Mouse (Mus musculus) stomach, embryonic 16.5 days (tissue): Measurements from ENCODE around the gene Dnm1. TPM values are rescaled to one million over a fixed set of nuclear protein-coding genes. Genes with fewer than 3 reads are reported as not detected.
"Not testable (repeated sequence)": the region's sequence is repeated elsewhere in the genome, so short reads cannot be mapped to it uniquely, and the experiment has no call there.

ENCODE experiments used
- ATAC-seq: fragments of 200-750 bp; cut with Nextera tagmentation; 2 replicates; pipeline ENCODE4 v1.8.0; 2017; ENCODE audit warnings: moderate number of reproducible peaks, moderate TSS enrichment; ENCODE audit not compliant: insufficient read depth, low FRiP score
- H3K27ac ChIP-seq: fragments of 300-500 bp; sonication (generic); 2 replicates; pipeline ENCODE4 v1.5.1; 2014; ENCODE audit warnings: low read length
- H3K27me3 ChIP-seq: fragments of 300-500 bp; sonication (generic); 2 replicates; pipeline ENCODE4 v1.6.1; 2014; ENCODE audit warnings: low read length, control low read depth, mixed read lengths; ENCODE audit not compliant: control insufficient read depth, insufficient read depth
- H3K36me3 ChIP-seq: fragments of 300-500 bp; sonication (generic); 2 replicates; pipeline ENCODE4 v1.6.1; 2014; ENCODE audit warnings: low read length; ENCODE audit not compliant: control insufficient read depth, insufficient read depth
- H3K4me1 ChIP-seq: fragments of 300-500 bp; sonication (generic); 2 replicates; pipeline ENCODE4 v1.6.1; 2014; ENCODE audit warnings: low read length, control low read depth, mixed read lengths; ENCODE audit not compliant: control insufficient read depth, insufficient read depth
- H3K4me2 ChIP-seq: fragments of 300-500 bp; sonication (generic); 2 replicates; pipeline ENCODE4 v1.6.1; 2014; ENCODE audit warnings: low read depth, low read length, mixed read lengths
- H3K4me3 ChIP-seq: fragments of 300-500 bp; sonication (generic); replicated peaks from 2 replicates; pipeline ENCODE4 v1.5.1; 2014; ENCODE audit warnings: mild to moderate bottlenecking, low read length
- H3K9ac ChIP-seq: fragments of 300-500 bp; sonication (generic); 2 replicates; pipeline ENCODE4 v1.6.1; 2014; ENCODE audit warnings: low read length
- H3K9me3 ChIP-seq: fragments of 300-500 bp; sonication (generic); replicated peaks from 2 replicates; pipeline ENCODE4 v1.6.1; 2016; ENCODE audit warnings: low read length, control low read depth; ENCODE audit not compliant: control insufficient read depth
- WGBS: fragments of 180-500 bp; shearing (Covaris S2); extraction: QIAGEN DNeasy Blood & Tissue Kit; methylation state at CpG from one replicate; pipeline ENCODE4 v1.1.7; 2014; 5-methylcytosine and 5-hydroxymethylcytosine counted together
- polyA plus RNA-seq: library from polyadenylated mRNA; unstranded; fragments of >200 nt; fragmentation: Nextera tagmentation; extraction: Ambion mirVana; gene quantifications from 2 replicates; pipeline ENCODE4 v1.2.1, GENCODE M21; 2015

Gene Dnm1
- polyA plus RNA-seq, 1 experiment from 2014 or later, result 8.1 TPM

DNA sequence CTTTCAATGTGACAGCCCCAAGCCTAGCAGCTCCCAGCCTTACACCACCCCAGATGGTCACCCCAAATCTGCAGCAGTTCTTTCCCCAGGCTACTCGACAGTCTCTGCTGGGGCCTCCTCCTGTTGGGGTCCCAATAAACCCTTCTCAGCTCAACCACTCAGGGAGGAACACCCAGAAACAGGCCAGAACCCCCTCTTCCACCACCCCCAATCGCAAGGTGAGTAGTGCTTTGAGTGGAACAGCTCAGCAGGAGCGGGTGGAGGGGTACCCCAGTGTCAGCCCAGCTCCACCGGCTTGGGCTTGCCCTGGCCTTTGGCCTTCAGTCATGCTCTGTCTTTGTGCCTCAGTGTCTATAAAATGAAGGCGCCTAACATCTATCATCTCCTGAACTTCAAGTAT lies 14.2 kb upstream of the Dnm1 start:
- Histone ChIP-seq H3K27ac (no peak overlapping the region), H3K4me3 (no peak overlapping the region), H3K36me3 (peaks cover 12% of the 10 kb centered on the region; the same call in 1 of the 2 replicates), H3K4me1 (peaks cover 9% of the 10 kb centered on the region; the same call in 1 of the 2 replicates), H3K27me3 (no peaks in the 10 kb centered on the region), H3K4me2 (no peak overlapping the region), H3K9ac (no peak overlapping the region), H3K9me3 (no peaks in the 10 kb centered on the region)
- 93% methylated on average over 5 of the region's 5 CpGs for WGBS
- no peak for ATAC-seq

DNA sequence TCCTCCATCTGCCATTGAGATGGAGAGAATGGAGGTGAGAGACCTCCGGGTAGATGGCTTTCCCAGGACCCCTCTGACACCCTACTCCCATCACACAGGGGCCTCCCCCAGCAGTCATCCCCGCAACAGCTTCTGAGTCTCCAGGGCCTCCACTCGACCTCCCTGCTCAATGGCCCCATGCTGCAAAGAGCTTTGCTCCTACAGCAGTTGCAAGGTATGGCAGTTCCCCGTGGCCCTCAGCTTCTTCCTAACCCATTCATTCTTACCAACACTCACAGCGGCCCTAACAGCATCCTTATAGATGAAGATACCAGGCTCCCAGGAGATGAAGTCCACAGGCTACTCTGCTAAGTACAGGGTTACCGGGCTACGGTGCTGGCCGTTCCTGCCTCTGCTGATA lies 11.0 kb upstream of the Dnm1 start:
- ATAC-seq, result no peak
- peak overlapping the region; percentile 89 for H3K9ac ChIP-seq
- H3K9me3 ChIP-seq, result no peaks in the 10 kb centered on the region
- H3K27me3 ChIP-seq, result no peaks in the 10 kb centered on the region
- peak overlapping the region; percentile 66 for H3K4me2 ChIP-seq
- H3K4me3 ChIP-seq, result no peak overlapping the region; the same call in 1 of the 2 replicates
- no peak overlapping the region for H3K27ac ChIP-seq
- WGBS, result 79% methylated on average over 8 of the region's 8 CpGs
- peaks cover 16% of the 10 kb centered on the region; the same call in 1 of the 2 replicates for H3K4me1 ChIP-seq
- H3K36me3 ChIP-seq, result 0 out of 2 replicates have a peak, but pooled peaks cover 6% of the 10 kb centered on the region

DNA sequence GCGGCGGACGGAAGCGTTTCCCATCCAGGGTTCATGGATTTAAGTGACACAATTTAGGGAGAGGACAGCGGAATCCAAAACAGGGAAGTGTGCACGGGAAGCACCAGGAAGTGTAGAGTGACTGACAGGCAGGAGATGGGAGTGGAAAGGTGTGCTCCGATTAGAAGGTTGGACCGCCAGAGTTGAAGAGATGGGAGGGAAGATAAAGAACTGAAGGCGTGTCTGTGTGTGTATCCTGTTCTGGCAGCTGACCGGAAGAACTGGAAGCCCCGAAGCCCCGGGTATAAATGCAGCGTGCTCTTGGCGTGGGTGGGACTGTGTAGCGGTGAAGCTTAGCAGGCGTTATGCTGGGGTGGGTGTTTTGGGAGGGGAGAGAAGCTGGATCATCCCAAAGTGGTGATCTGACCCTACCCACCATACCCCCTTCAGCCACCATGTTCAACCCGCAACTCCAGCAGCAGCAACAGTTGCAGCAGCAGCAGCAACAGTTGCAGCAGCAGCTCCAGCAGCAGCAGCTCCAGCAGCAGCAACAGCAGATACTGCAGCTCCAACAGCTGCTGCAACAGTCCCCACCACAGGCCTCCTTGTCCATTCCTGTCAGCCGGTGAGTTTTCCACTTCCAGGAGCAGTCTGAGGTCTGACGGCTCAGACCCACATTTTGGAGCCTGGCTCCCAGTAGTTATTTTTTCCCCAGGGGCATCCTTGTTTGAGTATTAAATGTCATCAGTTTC lies 10.4 kb upstream of the Dnm1 start:
- peak overlapping the region; percentile 95 for H3K27ac ChIP-seq
- no peaks in the 10 kb centered on the region for H3K27me3 ChIP-seq
- H3K9ac ChIP-seq, result peak overlapping the region; percentile 89
- H3K4me2 ChIP-seq, result peak overlapping the region; percentile 66
- peak overlapping the region; percentile 78 for H3K4me3 ChIP-seq
- H3K9me3 ChIP-seq, result no peaks in the 10 kb centered on the region
- WGBS, result 6% methylated on average over 19 of the region's 19 CpGs
- peak; percentile 63; the same call in 1 of the 2 replicates for ATAC-seq
- H3K4me1 ChIP-seq, result peaks cover 16% of the 10 kb centered on the region; the same call in 1 of the 2 replicates
- 0 out of 2 replicates have a peak, but pooled peaks cover 6% of the 10 kb centered on the region for H3K36me3 ChIP-seq

DNA sequence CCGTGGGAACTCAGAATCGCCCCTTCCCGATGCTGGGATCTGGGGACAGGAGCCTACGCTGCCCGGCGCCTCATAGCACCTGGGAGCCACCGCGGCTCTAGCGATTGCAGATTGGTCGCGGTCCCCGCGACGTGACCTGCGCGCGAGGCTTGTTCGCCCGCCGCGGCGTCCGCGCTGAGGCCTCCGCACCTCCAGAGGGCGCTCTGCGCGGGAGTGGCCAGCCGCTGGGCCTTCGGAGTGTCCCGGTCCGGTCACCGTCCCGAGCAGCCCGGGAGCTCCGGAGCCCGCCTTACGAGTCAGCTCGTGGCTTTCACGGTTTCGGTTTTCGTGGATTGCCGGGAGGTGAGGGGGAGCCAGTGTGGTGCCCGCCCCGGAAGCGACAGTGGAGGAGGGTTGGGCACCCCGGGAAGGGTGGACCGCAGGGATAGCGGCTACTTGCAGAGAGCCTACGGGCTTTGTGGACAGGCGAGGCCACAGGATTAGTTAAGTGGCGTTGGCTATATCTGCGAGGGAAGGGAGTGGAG lies 9.7 kb upstream of the Dnm1 start:
- Histone ChIP-seq H3K27me3 (no peaks in the 10 kb centered on the region), H3K27ac (peak overlapping the region; percentile 95), H3K9me3 (no peaks in the 10 kb centered on the region), H3K4me2 (peak overlapping the region; percentile 66), H3K4me1 (peaks cover 16% of the 10 kb centered on the region; the same call in 1 of the 2 replicates), H3K9ac (peak overlapping the region; percentile 89), H3K4me3 (peak overlapping the region; percentile 78), H3K36me3 (0 out of 2 replicates have a peak, but pooled peaks cover 6% of the 10 kb centered on the region)
- 0% methylated on average over 53 of the region's 53 CpGs for WGBS
- peak; percentile 82 for ATAC-seq

DNA sequence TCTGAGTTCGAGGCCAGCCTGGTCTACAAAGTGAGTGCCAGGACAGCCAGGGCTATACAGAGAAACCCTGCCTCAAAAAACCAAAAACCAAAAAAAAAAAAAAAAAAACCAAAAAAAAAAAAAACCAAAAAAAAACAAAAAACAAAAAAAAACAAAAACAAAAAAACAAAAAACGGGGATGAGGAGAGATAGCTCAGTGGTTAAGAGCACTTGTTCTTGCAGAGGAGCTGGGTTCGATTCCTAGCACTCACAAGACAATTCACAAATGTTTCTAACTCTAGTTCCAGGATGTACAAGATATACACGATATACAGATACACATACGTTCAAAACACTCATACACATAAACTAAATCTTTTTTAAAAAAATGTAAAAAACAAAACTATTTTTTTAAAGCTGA lies 9.1 kb upstream of the Dnm1 start:
- Histone ChIP-seq H3K4me1 (peaks cover 16% of the 10 kb centered on the region; the same call in 1 of the 2 replicates), H3K9ac (peak overlapping the region; percentile 89), H3K4me2 (peak overlapping the region; percentile 66), H3K27ac (peak overlapping the region; percentile 95), H3K4me3 (peak overlapping the region; percentile 78)
- not testable (repeated sequence) for H3K27me3 ChIP-seq, H3K9me3 ChIP-seq, H3K36me3 ChIP-seq, ATAC-seq
- WGBS, result 30% methylated on average over 5 of the region's 5 CpGs

DNA sequence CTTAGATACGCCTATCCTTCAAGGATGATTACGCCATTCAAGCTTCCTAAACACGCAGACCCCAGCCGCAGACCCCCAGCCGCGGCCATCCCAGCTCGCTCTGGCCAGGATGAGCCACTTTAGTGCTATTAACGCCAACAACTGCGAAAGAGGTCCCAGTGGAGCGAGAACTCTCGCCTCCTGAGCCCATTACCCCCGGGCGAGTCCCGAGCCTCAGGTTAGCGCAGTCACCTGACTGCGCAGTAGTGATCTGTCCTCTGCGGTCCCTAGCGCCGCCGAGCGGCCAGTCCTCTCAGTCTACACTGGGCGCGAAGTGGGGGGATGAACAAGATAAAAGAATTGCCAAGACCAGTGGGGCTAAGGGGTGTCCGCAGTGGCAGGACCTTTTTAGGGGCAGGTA lies 8.3 kb upstream of the Dnm1 start:
- H3K4me3 ChIP-seq, result peak overlapping the region; percentile 44
- H3K4me1 ChIP-seq, result peaks cover 16% of the 10 kb centered on the region; the same call in 1 of the 2 replicates
- no peaks in the 10 kb centered on the region for H3K27me3 ChIP-seq
- peak overlapping the region; percentile 61 for H3K9ac ChIP-seq
- peak; percentile 74 for ATAC-seq
- no peak overlapping the region for H3K27ac ChIP-seq
- no peaks in the 10 kb centered on the region for H3K36me3 ChIP-seq
- WGBS, result 3% methylated on average over 24 of the region's 24 CpGs
- no peaks in the 10 kb centered on the region for H3K9me3 ChIP-seq
- peak overlapping the region; percentile 75 for H3K4me2 ChIP-seq

DNA sequence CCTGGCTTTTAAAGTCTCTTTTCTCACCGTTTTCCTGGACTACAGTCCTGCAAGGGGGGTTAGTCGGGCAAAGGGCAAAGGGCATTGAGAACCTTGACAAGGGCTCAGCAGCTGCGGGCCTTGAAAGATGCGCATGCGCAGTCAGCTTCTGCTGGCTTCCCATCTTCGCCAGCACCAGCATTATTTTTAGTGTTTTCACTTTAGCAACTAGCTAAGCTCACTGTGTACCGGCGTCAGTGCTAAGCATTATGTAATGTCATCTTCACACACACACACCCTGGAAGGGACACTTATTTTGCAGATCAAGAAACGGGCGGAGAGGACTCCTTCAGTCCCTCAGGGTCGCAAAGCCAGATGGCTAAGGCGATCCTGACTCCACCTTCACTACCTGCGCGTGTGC lies 7.6 kb upstream of the Dnm1 start:
- WGBS, result 5% methylated on average over 14 of the region's 14 CpGs
- H3K9ac ChIP-seq, result no peak overlapping the region; the same call in 1 of the 2 replicates
- no peaks in the 10 kb centered on the region for H3K36me3 ChIP-seq
- H3K4me3 ChIP-seq, result peak overlapping the region; percentile 44
- no peaks in the 10 kb centered on the region for H3K9me3 ChIP-seq
- no peaks in the 10 kb centered on the region for H3K27me3 ChIP-seq
- H3K4me1 ChIP-seq, result peaks cover 16% of the 10 kb centered on the region; the same call in 1 of the 2 replicates
- H3K27ac ChIP-seq, result no peak overlapping the region
- no peak for ATAC-seq
- peak overlapping the region; percentile 75 for H3K4me2 ChIP-seq

DNA sequence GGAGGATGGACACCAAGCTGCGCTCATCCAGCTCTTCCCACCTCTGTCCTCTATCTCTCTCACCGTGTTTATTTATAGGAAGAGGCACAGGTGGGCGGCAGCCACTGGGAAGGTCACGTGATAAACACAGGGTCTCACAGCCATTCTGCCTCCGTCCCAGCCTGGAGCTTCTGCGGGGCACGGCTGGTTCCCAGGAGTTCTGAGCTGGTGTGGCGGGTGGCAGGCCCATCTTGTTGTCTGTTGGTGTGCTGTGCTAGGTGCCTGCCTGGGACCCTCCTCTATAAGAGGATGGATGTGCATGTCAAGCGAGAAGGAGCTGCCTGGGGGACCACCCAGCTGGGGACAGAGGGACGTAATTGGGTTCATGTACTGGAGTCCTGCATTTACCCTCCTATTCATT lies 5.2 kb upstream of the Dnm1 start:
- Histone ChIP-seq H3K36me3 (no peaks in the 10 kb centered on the region), H3K4me3 (no peak overlapping the region), H3K27ac (no peak overlapping the region), H3K4me2 (no peak overlapping the region), H3K9me3 (no peaks in the 10 kb centered on the region), H3K9ac (no peak overlapping the region), H3K27me3 (no peaks in the 10 kb centered on the region), H3K4me1 (0 out of 2 replicates have a peak, but pooled peaks cover 7% of the 10 kb centered on the region)
- 59% methylated on average over 10 of the region's 10 CpGs for WGBS
- no peak for ATAC-seq

DNA sequence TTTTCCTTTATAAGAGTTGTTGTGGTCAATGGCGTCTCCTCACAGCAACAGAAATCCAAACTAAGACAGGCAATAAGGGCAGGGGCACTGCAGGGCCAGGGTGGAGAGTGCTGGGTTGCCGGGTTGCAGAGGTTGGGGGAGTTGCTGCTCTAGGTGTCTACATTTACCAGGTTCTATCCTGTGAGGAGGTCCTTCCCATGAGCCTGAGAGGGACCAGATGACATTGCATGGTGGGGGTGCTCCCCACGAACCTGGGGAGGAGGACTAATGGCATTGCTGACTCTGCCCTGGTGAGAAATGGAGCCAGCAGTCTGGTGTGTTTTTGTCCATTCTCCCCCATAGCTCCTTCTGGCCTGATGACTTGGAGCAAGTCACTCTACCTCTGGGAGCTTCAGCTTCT lies 4.6 kb upstream of the Dnm1 start:
- WGBS, result 71% methylated on average over 3 of the region's 3 CpGs

More for the DNA sequence above, 4.6 kb upstream of the Dnm1 start:
- Histone ChIP-seq H3K9ac (no peak overlapping the region), H3K36me3 (no peaks in the 10 kb centered on the region), H3K4me2 (no peak overlapping the region), H3K4me3 (no peak overlapping the region), H3K9me3 (no peaks in the 10 kb centered on the region), H3K27me3 (no peaks in the 10 kb centered on the region), H3K27ac (no peak overlapping the region), H3K4me1 (0 out of 2 replicates have a peak, but pooled peaks cover 7% of the 10 kb centered on the region)
- ATAC-seq, result no peak
